Comparison of ENCODE assay signal across 8 mouse cellular contexts in the genomic region with DNA sequence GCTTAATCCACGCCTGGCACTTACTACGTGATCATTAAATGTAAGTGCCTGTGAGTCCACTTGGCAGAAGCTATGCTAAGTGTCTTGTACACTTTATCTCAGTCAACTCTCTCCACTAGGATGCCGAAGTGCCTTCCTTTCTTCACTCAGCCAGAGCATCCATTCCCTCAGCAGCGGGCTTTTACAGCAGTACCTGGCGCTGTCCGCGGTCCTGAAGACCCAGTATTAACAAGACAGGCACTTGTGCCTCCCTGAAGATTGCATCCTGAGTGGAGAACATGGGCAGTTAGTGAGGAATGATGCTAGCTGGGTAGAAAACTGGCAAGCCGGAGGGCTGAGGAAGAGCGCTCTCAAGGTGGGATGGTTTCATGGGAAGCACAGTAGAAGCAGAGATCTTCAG.
DNase-seq lines count a peak whose midpoint lies in the region.

No protein-coding gene starts in this region.

- intact Hi-C loops in heart, postnatal 25 days (cut with DNase I) = no loop called here

- peak; percentile 9 for DNase-seq in heart, adult 8-10 months (ENCODE audit: low spot score)
- no peak for DNase-seq in heart, postnatal 25 days (ENCODE audit: low spot score)
- peak; percentile 75 for DNase-seq in ES-CJ7 (ENCODE audit: low read depth, low spot score)
- peak; percentile 24 for DNase-seq in c-Kit-positive CD71-negative TER-119-negative erythroid progenitor cells, embryonic 14.5 days (ENCODE audit: low read depth)
- peak; percentile 94 to 95 for DNase-seq in kidney, postnatal 4 days
- peak; percentile 88 for DNase-seq in testis, postnatal 10 days (ENCODE audit: low spot score)
- no peak for DNase-seq in layer of hippocampus, adult 18-20 months (ENCODE audit: low spot score in 2 of 2)
- DNase-seq in thymus, postnatal 25 days = no peak

Comparison
In these comparisons a context has a peak if more than half of its experiments do, and no peak if none do; other contexts are left out.
1. DNase-seq: peak in heart, adult 8-10 months (single experiment), ES-CJ7 (single experiment), c-Kit-positive CD71-negative TER-119-negative erythroid progenitor cells, embryonic 14.5 days (single experiment), kidney, postnatal 4 days (2 of 2) and testis, postnatal 10 days (single experiment); none in heart, postnatal 25 days (single experiment), layer of hippocampus, adult 18-20 months (0 of 2) and thymus, postnatal 25 days (single experiment).